Mouse (Mus musculus): ENCODE results near the gene Fam193a.

- TF ChIP-seq POLR2A (IDR thresholded peaks at IDR 0.05; ENCODE audit: low read depth, low read length) (no peak), CTCF (IDR thresholded peaks at IDR 0.05; ENCODE audit: extremely low read depth, insufficient read depth, insufficient read length, insufficient replicate concordance) (no peak)
Observed at GRCm38 (mm10) chr5:34534776-34535581, 165.2 kb downstream of the Fam193a start.

All from spleen, adult 2 months (tissue).